Mouse (Mus musculus) megakaryocyte, embryonic 14.5 days (primary cell): Measurements from ENCODE around the gene Hes1.

Experiments used
- FLI1 ChIP-seq: IDR thresholded peaks from 2 replicates; pipeline ENCODE4 v1.6.1; 2012; ENCODE audit warnings: low read length, inconsistent platforms, mixed read lengths
- GATA1 ChIP-seq: IDR thresholded peaks from 3 replicates; pipeline ENCODE4 v1.6.1; 2012; ENCODE audit warnings: mixed read lengths, low read length, inconsistent platforms, borderline replicate concordance

GRCm38 (mm10) chr16:30047421-30047831 lies 16.8 kb upstream of the Hes1 start:
- TF ChIP-seq GATA1, result no peak
- no peak for TF ChIP-seq FLI1
